Mouse (Mus musculus) forelimb bud, embryonic 11.5 days (tissue): ENCODE results near the gene Gfra1.
A peak's percentile ranks its signal among the peaks of the same experiment; 100 is the strongest.

Experiments
- DNase-seq: peaks from one replicate; pipeline ENCODE4 v3.0.0-alpha.2; 2012; ENCODE audit warnings: low read depth, low spot score

Gfra1 gene

GRCm38 (mm10) chr19:58254172-58254571 lies 201.5 kb downstream of the Gfra1 start:
- no peak for DNase-seq

GRCm38 (mm10) chr19:58251698-58252097 lies 204.0 kb downstream of the Gfra1 start:
- no peak for DNase-seq

- DNase-seq: no peak
These were observed 204.6 kb downstream of the Gfra1 start for GRCm38 (mm10) chr19:58251095-58251494.

DNA sequence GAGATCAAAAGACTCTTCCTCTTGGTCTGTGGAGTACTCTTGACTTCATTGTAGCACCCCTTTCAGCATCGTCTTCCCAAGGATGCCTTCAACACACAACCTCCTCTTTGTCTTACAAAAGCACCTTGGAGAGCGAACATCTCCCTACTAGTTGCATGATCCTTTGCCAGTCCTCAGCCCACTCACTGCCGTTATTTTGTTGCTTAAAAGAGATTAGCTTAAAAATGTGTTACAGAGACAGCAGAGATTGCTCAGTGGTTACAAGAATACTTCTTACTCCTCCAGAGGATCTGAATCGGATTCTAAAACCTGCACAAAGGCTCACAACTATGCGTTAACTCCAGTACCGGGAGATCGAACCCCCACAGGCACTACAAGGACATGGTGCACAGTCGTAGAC lies 205.5 kb downstream of the Gfra1 start:
- DNase-seq: no peak

DNA sequence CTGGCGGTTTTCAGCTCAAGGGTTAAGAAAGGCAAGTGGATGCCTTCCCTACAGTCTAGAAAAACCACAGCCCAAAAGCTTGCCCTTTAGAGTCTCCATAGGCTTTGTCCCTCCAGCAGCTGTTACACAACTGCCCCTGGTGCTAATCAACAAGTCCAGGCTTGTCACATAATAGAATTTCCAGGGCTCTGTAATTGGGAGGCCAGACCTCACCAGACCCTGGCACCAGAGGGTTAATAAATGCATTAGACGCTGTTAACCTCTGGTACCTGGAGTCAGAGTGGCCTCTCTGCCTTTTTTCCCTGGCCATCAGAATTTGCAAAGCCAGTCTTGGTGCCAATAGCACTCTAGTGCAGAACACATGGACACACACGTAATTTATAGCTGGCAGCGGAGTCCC lies 211.6 kb downstream of the Gfra1 start:
- DNase-seq: peak; percentile 59

GRCm38 (mm10) chr19:58243604-58244003 lies 212.1 kb downstream of the Gfra1 start:
- DNase-seq: no peak

DNA sequence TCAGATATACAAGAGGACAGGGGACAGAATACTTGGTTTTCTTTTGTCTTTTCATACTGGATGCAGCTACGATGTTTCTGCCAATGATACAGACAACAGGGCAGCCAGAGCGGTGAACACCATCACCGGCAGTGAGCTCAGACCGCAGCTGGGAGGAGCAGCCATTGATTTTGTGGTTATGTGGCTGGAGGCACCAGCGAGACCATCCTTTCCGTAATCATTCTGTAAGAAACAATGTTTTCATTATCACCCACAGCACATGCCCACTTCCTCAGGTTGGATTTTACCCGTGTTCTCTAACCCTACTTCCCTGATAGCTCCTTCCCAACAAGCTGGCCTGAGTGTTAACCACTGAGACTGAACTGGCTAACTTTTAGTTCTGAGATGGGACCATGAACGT lies 217.4 kb downstream of the Gfra1 start:
- DNase-seq: no peak

- no peak for DNase-seq
These were observed 228.0 kb downstream of the Gfra1 start for GRCm38 (mm10) chr19:58227725-58228124.

DNA sequence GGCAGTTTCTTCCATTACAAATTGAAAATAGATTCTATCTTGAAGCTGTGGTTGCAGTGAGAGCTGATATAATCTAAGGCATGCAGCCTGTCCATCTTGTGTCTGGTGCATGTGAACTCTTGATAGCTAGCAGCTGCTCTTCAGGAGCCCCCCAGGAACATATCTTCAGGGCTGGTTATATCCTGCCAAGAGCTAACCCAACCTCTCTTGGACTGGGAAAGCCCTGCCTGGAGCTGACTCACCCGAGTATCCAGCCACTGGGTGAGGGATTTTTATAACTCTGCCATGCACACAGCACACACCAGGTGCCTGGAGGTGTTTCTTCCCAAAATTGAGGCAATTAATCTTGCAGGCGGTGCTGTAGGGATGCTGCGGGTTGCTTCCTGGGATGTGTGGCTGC lies 228.8 kb downstream of the Gfra1 start:
- peak; percentile 35 for DNase-seq

- DNase-seq: peak; percentile 54
These were observed 235.5 kb downstream of the Gfra1 start for GRCm38 (mm10) chr19:58220061-58220831.

DNA sequence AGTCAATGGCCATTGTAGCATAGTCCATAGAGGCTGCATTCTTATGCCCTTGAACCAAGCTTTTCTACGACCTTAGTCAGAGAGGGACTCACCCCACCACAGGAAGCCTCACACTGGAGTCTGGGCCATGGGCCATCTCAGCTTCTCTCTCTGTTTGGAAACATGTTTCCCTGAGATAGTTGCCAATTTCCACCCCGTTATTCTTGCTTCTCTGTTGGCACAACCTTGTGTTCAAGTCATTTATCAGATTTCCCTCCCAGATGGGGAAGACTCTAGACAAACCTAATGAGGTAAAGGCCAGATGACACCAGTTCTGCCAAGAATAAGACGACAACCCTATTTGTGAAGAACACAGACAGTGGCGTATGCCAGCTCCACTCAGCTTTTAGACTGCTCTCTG lies 238.1 kb downstream of the Gfra1 start:
- no peak for DNase-seq

GRCm38 (mm10) chr19:58206496-58207044 lies 249.1 kb downstream of the Gfra1 start:
- no peak for DNase-seq

- DNase-seq: no peak
These were observed 250.2 kb downstream of the Gfra1 start for GRCm38 (mm10) chr19:58205470-58205869.

DNA sequence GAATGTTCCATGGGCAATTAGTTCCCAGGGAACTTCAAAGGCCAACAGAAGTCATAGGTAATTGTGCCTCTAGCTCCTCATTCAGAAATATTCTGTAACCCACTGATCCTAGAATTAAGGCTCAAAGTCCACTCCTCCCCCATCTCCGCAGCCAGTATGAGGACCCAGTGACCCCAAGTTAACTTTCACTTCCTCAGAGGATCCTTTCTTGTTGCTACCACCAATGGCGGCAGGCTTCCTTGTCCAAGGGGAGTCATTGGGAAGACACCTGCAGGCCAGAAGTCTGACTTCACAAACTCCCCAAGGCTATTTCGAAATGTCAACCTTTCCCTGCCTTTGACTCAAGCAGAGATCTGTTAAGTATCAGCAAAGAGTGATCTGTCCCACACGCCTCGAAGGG lies 253.1 kb downstream of the Gfra1 start:
- DNase-seq: no peak

DNA sequence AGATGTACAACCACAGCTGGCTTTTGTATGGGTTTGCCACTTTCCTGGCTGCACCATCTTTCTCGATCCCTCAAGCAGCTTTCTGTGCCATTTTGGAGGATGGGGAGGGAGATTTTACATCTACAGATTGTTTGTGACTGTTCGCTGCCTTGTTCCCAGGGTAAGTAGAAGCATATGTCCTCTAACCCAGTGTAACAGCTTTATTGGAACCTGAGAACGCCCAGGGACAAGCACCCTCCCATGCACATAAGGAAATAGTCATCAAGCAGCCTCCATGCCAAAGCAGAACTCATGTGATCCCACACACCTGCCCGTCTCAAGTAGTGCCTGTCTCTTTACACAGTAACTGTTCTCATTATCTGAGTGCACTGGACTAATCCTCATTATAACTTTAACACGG lies 256.0 kb downstream of the Gfra1 start:
- peak; percentile 70 for DNase-seq

GRCm38 (mm10) chr19:58193733-58194456 lies 261.8 kb downstream of the Gfra1 start:
- DNase-seq: no peak

- no peak for DNase-seq
These were observed 264.8 kb downstream of the Gfra1 start for GRCm38 (mm10) chr19:58190947-58191346.

GRCm38 (mm10) chr19:58186558-58186957 lies 269.2 kb downstream of the Gfra1 start:
- DNase-seq: no peak
